Mouse (Mus musculus): ENCODE measurements at regions not wholly inside any gene's neighbourhood (a gene's known extent, or its start where the extent isn't known, plus 50 kb on each side); places are given as distances from the start of the nearest gene placed in this dataset.

DNA sequence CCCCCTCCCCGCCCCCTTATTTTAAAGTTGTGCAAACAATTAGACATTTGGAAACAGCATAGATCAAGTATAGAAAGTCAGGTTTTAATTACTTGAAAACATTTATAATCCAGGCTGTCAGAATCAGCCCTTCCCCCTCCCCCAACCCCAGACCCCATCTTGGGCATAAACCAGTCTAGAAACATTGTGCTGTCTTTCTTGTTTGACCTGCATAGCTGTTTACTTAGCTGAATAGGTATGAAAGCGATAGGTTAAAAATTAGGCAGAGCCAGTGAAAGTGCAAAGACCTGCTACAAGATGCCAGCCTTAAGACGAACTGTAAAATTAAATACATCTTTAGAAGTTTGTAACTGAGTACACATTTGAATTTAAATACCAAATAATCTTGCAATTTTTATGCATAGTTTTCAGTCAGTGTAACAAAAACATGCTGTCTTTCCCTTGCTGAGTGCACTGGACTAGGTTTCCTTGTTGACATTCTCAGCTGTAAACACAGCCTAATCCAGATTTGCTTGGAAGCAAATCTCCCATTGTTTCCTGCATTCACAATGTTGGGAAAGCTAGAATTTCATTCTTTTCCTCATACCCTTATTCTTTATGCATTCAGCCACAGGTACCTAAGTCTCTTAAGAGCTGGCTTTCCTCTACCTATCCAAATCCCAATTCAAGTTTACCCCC is 234.2 kb upstream of the Tbx18 start:
- no peak for TF ChIP-seq CTCF (IDR thresholded peaks at IDR 0.05; ENCODE audit: extremely low read depth, insufficient read length, insufficient replicate concordance, low read depth, low read length)
- no peak for TF ChIP-seq POLR2A (IDR thresholded peaks at IDR 0.05; ENCODE audit: low read depth, low read length)

Measured in small intestine, adult 2 months (tissue).